Mouse (Mus musculus) mature B cell (primary cell): ENCODE measurements around the gene Tedc2.

Experiments
- in situ Hi-C: fragments of 300-500 bp; cut with MboI; formaldehyde crosslinking; loops from 2 replicates; pipeline ENCODE4 v1.14.3; 2019

The Tedc2 gene

GRCm38 (mm10) chr17:24220435-24221411 is at the start of gene Tedc2:
Gene Tedc2, minus strand, starts transcription at chr17:24220851.
- in situ Hi-C loops = no loop called here

- in situ Hi-C loops = no loop called here
Observed at GRCm38 (mm10) chr17:24267133-24267532, 46.5 kb upstream of the Tedc2 start.

- in situ Hi-C loops = no loop called here
Observed at GRCm38 (mm10) chr17:24264766-24265165, 44.1 kb upstream of the Tedc2 start.

- in situ Hi-C loops = no loop called here
Observed at GRCm38 (mm10) chr17:24260516-24260915, 39.9 kb upstream of the Tedc2 start.

GRCm38 (mm10) chr17:24259702-24260101 is 39.1 kb upstream of the Tedc2 start:
- in situ Hi-C loops = no loop called here

- in situ Hi-C loops = no loop called here
Observed at GRCm38 (mm10) chr17:24258981-24259380, 38.3 kb upstream of the Tedc2 start.

- in situ Hi-C loops = no loop called here
Observed at GRCm38 (mm10) chr17:24252329-24252728, 31.7 kb upstream of the Tedc2 start.

- in situ Hi-C loops = no loop called here
Observed at GRCm38 (mm10) chr17:24251320-24252069, 30.8 kb upstream of the Tedc2 start, which contains the start of gene Ccnf. Gene Ccnf, minus strand, starts transcription at chr17:24251484.

GRCm38 (mm10) chr17:24250988-24251319 is 30.3 kb upstream of the Tedc2 start:
- in situ Hi-C loops = no loop called here

GRCm38 (mm10) chr17:24248641-24249040 is 28.0 kb upstream of the Tedc2 start:
- in situ Hi-C loops = no loop called here

GRCm38 (mm10) chr17:24244061-24244460 is 23.4 kb upstream of the Tedc2 start:
- in situ Hi-C loops = no loop called here

- in situ Hi-C loops = no loop called here
Observed at GRCm38 (mm10) chr17:24243311-24243969, 22.8 kb upstream of the Tedc2 start.

GRCm38 (mm10) chr17:24236921-24237320 is 16.3 kb upstream of the Tedc2 start:
- in situ Hi-C loops = no loop called here

- in situ Hi-C loops = no loop called here
Observed at GRCm38 (mm10) chr17:24236479-24236878, 15.8 kb upstream of the Tedc2 start.

- in situ Hi-C loops = no loop called here
Observed at GRCm38 (mm10) chr17:24227941-24228340, 7.3 kb upstream of the Tedc2 start.

GRCm38 (mm10) chr17:24226721-24227120 is 6.1 kb upstream of the Tedc2 start:
- in situ Hi-C loops = no loop called here

GRCm38 (mm10) chr17:24225851-24226250 is 5.2 kb upstream of the Tedc2 start:
- in situ Hi-C loops = no loop called here

- in situ Hi-C loops = no loop called here
Observed at GRCm38 (mm10) chr17:24224741-24225140, 4.1 kb upstream of the Tedc2 start.

- in situ Hi-C loops = no loop called here
Observed at GRCm38 (mm10) chr17:24223513-24223912, 2.9 kb upstream of the Tedc2 start.

- in situ Hi-C loops = no loop called here
Observed at GRCm38 (mm10) chr17:24222653-24223052, 2.0 kb upstream of the Tedc2 start.

- in situ Hi-C loops = no loop called here
Observed at GRCm38 (mm10) chr17:24216836-24217235, 3.8 kb downstream of the Tedc2 start.

GRCm38 (mm10) chr17:24213186-24213585 is 7.5 kb downstream of the Tedc2 start:
- in situ Hi-C loops = no loop called here
